Mouse (Mus musculus): ENCODE measurements around the gene Slamf6.
"Not testable (repeated sequence)": the region's sequence is repeated elsewhere in the genome, so short reads cannot be mapped to it uniquely, and the experiment has no call there.

The Slamf6 gene

DNA sequence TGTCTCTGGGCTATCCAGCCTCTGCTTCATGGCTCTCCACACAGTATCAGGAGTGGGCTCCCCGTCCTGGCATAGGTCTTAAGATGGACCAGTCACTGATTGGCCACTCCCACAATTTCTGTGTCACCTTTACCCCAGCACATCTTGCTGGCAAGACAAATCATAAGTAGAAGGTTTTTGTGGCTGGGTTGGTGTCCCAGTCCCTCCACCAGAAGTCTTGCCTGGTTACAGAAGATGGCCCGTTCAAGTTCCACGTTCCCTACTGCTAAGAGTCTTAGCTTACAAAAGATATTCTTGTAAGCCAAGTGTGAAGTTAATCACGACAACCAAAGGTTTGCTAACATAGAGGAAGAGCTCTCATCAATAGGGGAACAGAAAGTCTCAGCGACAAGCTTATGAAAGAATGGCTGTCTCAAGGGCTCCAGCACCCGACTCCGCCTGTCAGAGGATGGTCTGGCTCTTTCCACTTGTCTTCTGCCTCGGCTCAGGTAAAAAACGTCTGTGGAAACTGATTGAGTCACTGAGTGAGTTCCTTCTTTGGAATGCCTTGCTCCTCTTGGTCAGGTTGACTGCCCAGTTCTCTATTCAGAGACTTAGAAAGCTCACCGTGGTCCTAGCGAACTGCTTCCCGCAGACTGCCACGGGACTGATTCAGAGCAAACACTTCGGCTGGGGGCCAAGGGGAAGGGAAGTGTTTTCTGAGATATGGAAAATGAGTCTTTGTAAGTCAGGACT is at the start of gene Slamf6:
Slamf6 (plus strand) TSS at position 211 of the 735 bp plus-strand sequence.
- no peak for DNase-seq (ENCODE audit: low read depth, low spot score)

DNA sequence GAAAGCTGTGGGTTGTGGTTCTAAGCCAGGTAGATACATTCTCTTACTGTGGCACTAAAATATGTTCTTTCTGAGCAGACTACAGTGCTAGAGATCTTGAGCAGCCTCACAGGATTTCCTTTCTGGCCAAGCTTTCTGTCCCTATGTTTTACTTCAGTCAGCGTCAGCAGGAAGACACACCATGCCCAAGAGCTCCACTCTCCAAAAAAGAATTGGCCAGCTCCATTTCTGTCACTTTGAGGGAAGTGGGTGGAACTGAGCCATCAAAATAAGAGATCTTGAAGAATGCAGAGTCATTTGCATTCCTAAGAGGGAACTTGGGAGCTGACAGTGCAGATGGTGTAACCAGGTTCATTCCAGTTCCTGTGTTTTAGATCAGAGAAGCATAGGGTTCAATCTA is 30.3 kb upstream of the Slamf6 start:
- DNase-seq (ENCODE audit: low read depth, low spot score), result peak; percentile 70

DNA sequence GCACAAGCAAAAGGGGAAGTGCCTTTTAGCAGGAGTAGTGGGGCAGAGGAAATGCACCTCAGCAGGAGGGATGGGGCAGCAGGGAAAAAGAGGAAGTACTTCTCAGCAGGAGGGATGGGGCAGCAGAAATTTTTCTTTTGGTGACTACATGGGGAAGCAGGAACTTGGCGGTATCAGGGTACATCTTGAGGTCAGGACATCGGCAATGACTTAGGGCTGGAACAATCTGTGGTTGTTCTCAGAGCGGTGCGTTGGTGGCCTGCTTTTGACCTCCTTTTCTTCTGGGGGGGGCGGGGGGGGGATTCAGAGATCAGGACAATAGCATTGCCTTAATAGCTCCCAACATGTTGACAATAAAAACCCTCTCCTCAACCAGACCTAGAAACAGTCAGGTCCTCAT is 22.0 kb upstream of the Slamf6 start, which contains the start of gene Gm10521:
Gm10521 (plus strand) TSS at position 301 of the 400 bp plus-strand sequence.
- DNase-seq (ENCODE audit: low read depth, low spot score), result not testable (repeated sequence)

DNA sequence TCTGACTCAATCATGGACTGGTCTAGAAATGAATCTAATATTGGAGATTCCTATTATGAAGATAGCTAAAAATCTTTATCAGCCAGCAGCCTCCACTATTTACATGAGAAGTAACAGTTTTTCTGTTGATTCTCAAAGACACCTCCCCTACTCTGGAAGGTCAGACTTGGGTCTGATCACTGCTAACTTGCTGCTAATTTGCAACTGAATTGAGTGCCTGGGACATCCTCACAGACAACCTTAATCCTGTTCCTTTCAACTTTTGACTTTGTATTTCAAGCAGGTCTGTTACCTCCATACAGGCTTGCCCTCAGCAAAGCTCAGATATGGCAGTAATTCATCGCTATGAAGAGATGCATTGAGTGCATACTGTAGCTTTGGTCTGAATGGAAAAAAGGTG is 13.3 kb upstream of the Slamf6 start:
- DNase-seq (ENCODE audit: low read depth, low spot score), result no peak

DNA sequence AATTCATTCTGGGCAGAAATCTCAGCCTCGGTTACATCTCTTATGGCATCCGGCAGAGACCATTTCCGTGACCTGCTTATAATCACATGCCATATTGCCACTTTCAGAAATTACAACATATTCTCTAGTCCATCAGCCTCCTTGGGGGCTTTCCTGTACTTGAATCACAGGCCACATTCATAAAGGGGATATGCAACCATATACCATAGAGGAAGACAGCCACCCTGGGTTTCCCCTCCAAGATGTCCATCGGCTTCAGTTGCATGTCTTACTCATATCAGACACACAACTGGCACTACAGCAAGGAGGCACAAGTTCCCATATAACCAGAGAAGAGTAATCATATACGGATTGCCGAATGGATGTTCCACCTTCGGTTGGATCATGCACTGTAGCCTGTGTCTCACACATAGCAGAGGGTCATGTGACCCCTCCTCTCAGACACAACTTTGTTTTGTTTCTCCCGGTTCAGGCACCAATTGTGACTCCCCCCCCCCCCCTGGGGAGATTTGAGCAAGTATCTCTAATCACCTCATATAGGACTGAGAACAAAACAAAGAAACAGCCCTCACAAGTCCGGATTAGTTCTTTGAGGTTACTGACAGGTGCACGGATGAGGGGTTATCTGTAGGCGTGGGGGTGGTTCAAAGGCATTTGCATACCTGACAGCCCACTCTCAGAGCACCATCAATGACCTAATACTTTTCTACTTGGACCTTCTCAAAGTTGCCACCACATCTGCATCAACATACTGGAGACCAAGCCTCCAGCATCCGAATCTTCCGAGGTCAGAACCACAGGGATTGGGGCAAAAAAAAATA is 1.5 kb upstream of the Slamf6 start:
- no peak for DNase-seq (ENCODE audit: low read depth, low spot score)

DNA sequence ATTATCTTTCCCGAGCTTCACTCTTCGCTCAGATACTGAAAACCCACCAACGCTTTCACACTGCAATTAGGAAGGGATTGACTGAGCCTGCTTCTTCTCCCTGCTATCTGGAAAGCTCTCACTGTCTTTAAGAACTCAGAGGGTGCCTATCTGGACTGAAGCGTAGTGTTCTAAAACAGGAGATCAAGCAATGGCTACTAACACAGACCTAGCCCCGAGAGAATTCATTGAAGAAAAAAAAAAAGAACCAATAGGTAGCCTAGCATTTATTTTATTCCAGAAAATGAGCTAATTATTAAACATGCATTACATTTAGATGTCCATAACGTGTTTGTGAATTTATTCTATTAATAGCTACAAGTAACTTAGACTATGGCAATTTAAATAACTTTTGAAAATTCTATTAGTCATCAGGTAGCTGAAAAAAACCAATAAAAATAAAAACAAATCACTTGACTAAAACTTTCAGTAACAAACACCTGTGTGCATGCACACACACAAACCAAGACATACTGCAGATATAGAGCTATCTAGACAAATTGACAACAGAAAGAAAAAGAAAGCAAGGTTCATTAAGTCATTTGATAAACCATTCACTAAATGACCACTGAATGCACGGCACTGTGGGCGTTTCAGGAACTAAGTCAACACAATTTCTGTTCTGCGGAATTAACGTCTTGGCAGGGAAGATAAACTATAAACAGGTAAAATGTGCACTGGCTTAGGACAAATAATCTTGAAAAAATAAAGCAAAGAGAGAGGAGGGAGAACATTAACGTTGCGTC is 1.0 kb downstream of the Slamf6 start:
- no peak for DNase-seq (ENCODE audit: low read depth, low spot score)

DNA sequence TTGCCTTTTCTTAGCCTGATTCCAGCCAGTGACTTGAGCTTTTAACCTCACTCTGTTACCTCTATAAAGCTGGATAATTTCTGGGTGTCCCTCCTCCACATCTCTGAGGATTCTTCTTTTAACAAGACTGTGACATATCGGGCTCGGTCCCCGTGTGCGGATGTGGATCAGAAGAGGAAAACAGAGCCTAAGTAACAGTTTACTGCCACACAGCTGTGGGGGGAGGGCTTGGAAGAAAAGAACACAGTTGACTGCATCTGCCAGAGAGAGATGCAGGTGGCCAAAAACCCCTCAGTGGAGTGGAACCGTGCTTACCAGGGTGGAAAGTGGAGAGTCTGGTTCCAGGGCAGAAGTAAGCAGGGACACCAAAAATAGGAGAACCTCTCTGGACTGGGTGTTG is 1.9 kb downstream of the Slamf6 start:
- no peak for DNase-seq (ENCODE audit: low read depth, low spot score)

DNA sequence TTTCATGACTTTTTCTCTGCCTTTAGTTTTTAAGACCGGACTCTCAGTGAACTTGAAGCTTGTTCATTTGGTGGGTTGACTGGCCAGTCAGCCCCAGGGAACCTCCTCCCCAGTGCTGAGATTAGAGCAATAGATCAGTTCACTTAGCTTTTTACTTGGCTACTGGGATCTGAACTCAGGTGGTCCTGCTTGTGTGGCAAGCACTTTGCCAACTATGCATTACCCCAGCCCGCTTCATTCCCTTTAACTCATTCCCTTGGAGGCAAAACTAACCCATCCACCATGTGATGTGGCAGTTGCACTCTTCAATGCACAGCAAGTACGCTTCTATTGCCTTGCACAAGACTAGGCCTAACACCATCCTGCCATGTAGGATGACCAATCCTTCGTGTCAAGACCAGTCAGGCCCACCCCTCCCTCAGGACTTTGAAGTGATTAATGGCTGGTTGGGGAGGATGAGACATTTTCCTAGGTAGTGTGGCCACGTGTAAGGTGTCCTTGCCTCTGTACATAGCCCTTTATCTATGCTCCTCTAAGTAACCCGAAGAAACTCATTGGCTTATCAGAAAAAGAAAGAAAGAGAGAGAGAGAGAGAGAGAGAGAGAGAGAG is 2.7 kb downstream of the Slamf6 start:
- no peak for DNase-seq (ENCODE audit: low read depth, low spot score)

DNA sequence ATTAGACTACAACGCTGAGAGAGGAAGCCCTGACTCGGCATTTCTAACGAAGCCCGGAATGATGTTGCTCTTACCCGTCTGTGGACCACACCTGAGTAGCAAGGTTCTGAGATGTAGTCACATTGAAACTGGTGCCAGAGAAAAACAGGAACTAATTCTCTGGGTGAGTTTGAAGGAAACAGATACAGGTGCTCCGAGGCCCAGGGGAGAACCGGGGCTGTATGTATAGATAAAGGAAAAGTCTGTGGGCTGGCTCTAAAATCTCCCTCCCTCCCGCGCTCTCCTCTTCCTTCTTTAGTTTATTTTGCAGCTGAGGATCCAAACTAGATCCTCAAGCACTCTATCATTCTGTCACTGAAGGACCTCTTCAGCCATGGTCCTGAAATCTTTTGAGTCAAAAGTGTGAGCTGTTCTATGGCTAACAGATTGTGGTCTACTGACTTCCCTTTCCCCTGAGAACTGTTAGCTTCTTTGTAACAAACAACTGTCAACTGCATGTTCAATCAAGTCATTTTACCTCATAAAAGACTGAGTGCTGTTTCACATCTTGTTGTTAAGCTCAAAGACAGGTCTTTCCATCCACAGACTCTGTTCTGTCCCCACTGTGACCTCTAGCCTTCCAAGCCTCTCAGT is 3.8 kb downstream of the Slamf6 start:
- DNase-seq (ENCODE audit: low read depth, low spot score), result no peak

DNA sequence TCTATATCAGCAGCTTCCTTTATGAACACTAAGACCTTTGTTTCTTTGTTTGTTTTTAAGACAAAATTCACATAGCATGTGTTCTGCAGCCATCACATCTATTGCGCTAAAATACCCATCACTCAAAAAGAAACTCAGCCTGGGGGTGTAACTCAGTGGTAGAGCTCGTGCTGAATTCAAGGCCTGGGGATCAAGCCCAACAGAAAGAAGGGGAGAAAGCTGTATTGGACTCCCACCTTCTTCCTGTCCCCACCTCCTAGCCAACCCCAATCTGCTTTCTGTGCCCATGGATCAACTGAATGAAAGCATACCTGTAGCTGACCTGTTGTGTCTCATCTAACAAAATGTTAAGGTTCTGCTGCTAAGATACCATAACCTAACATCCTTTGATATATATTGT is 4.3 kb downstream of the Slamf6 start:
- DNase-seq (ENCODE audit: low read depth, low spot score), result no peak

DNA sequence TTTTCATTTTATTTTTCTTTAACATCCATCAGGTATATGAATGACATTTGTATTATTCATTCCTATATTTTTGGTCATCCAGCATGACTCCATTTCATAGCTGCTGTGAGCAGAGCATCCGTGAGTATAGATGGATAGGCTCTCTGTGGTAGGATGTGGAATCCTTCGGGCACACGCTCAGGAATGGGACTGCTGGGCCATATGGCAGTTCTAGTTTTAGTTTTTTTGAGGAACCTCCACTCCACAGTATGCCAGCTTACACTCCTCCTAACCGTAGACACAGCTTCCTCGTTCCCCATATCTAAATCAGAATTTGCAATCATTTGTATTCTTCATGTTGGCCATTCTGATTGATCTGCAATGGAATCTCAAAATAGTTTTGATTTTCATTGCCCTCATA is 5.5 kb downstream of the Slamf6 start:
- DNase-seq (ENCODE audit: low read depth, low spot score), result peak; percentile 30

DNA sequence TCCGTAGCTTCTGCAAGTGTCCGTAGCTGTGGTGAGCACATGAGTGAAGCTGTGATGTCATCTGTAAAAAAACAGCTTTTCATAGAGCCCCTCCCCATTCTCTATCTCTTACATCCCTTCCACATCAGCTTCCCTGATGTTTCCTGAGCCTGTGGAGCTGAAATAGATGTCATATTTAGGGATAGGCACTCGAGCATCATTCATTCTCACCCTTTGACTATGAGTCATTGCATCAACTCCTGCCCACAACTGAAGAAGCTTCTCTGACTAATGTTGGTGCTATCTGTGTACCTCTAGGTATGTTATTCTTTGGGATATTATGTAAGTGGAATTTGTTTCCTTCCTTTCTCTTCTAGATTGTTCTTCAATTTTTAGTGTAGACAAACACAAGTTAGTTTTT is 7.6 kb downstream of the Slamf6 start:
- DNase-seq (ENCODE audit: low read depth, low spot score), result peak; percentile 59

DNA sequence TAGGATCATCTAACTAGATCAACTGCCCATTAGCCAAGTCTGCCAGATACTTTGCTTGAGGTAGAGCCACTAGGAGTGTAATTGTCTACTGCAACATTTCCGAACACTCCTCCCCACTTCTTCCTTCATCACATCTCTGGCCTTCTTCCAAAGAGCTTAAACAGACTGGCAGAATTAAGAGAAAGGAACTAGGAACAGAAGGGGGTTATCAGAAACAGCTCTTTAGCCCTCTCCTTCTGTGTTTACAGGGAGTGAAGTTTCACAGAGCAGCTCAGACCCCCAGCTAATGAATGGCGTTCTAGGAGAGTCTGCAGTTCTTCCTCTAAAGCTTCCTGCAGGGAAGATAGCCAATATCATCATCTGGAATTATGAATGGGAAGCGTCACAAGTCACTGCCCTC is 16.5 kb downstream of the Slamf6 start:
- DNase-seq (ENCODE audit: low read depth, low spot score), result peak; percentile 8

DNA sequence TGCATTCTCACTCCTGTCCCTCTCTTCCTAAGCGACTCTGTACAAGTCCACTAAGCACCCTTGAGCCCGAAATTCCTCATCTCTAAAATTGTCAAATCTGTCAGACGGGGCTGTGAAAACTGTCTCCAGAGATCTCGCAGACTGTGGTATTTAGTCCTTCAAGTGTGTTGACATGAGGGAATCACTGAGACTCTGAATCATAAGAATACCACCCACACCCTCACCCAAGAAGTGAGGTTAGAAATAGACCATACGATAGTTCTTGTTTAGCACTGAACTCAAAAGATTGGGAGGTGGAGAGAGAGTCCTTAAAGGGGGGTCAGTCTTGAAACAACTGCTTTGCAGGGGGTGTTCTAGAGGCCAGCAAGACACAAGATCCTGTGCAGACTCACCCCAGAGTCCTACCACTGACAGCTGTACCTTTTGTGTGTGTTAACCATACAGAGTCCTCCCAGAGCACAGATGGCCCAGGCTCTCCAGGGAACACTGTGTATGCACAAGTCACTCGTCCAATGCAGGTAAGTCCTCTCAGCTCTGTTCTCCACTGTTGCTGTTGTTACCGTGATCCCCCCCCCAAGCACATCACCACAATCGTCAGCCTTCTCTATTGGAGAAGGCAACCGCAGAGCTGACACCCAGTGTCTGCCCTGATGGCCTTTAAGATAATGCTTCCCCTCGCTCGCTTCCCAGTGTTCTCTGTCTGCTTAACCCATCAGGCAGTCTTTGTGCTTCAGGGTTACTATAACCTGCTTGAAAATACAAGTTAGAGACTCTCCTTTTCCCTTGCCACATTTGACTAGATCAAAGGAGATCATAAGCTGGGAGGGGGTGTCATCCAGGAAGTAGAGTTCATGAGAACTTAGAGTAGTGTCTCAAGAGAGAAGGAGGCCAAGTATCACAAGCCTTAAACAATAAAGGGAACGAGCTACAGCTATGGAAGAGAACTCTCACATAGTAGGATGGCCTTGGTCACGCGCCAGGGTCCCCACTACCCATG is 21.9 kb downstream of the Slamf6 start:
- peak; percentile 44 for DNase-seq (ENCODE audit: low read depth, low spot score)

DNA sequence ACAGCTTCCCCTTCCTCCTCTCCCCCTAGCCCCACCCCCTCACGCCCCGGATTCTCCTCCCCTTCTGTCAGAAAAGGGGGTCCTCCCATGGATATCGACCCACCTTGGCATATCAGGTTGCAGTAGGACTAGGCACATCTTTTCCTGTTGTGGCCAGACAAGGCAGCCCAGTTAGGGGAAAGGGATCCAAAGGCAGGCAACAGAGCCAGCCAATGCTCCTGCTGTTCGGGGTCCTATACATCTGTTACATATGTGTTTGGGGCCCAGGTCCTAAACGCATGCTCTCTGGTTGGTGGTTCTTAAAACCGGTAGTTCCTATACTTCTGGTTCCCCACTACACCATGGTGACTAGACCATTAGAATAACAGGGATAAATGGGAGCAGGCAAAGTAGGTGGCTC is 23.3 kb downstream of the Slamf6 start:
- no peak for DNase-seq (ENCODE audit: low read depth, low spot score)

DNA sequence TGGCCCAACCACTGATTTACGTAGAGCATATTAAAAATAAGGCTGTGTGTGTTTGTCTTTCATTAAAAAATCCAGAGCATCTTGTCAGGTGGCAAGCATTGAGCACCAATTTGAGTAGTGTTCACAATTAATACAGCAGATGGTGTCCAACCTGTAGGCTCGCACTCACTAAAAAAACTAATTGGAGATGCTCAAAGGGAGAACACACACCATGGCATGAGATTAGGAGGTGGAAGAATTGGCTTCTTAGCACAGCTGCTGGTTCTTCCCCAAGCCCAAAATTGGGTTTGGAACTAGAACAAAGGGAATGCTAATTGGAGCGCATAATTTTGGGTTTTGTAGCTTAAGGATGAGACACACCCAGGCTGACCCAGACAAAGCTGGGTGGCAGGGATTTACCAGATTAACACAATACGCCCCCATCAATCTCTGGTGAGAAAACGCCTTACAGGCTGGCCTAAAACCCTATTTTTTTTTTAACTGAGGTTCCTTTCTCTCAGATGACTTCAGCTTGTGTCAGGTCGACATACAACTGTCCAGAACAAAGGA is 29.2 kb downstream of the Slamf6 start:
- DNase-seq (ENCODE audit: low read depth, low spot score), result peak; percentile 10

DNA sequence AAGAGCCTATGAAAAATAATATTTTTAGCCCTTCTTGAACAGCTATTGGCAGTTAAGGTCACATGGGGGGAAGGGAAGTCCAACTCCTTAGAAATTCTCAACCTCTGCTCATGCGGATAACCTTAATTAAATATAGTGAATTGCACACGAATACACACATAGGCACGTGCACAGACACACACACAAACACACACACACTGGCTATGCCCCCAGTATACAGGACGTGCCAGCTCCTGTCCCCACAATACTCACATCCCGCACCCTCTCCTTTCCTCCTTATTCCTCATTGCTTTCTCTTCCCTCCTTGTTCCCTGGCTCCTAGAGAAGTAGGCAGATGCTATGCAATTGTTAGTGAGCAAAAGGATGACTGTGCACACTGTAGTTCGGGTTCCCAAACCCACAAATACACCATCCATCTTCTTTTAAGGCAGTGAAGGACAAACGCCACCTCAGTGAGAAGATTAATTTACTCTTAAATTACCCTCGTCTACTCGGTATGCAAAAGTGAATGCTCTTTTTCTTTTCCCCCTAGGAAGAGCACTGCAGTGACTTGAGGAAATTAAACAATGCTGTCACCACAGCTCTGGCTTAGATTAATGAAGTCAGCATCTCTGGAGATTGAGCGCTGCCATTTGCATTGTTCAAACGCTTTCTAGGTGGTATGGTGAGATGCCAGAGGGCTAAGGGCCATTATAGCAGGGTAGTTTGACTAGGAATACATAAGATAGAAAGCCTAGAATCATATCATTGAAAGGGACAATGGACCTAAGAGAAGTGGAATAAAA is 31.0 kb downstream of the Slamf6 start:
- no peak for DNase-seq (ENCODE audit: low read depth, low spot score)

DNA sequence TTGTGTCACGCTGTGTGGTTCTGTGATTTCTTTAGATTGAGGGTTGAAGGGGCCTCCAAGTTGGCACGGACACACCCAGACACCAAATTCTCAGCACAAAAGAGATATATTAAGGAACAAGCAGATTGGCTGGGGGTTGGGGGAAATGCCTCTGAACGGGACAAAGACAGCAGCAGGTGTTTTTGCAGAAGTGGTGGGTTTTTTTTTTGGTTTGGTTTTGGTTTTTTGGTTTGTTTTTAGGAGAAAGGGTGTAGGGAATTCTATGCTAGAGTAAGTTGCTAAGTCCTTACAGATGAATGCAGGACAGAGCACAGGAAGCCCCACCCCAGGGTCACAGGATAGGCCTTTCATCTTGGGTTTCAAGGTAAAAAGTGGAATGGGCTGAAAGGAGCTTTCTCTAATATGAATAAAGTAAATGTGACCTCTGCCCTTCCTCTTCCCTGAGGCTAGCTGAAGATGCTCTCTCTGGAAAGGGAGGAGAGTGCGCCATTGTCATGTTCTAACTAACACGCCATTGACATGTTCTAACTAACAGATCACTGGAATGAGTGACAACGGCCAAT is 31.7 kb downstream of the Slamf6 start:
- DNase-seq (ENCODE audit: low read depth, low spot score), result no peak

DNA sequence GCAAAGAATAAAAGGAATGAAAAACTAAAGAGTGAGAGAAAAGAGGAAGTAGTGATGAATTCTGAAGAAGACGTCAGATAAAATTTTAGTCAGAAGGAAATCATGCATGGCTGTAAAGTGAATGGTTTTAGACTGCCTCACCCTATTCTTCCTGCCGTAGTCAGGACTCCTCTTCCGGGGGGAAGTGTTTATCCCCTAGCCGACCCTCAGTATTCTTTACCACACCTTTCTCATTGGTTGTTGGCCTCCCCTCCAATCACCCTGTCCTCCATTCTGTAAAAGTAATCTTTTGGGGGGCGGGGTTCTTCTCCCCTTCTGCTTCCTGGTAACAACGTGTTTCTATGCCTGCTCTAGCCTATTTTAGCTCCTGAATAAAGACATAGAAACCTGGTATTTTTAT is 37.8 kb downstream of the Slamf6 start:
- DNase-seq (ENCODE audit: low read depth, low spot score), result no peak
